Comparison of ENCODE assay signal across 25 mouse cellular contexts in genomic region chr1:23342224-23342623, GRCm38 (mm10). TPM values are rescaled to one million over a fixed set of nuclear protein-coding genes. Genes with fewer than 3 reads are reported as not detected.
DNase-seq lines count a peak whose midpoint lies in the region; ATAC-seq and TF ChIP-seq lines count a peak whose summit lies in the region.
"Had no signal": no experiment of that assay in that cellular context is flagged by ENCODE, and none has a peak within 500 bp of the region (broad histone marks: within the 10 kb centered on the region; RNA-seq: fewer than 3 reads in every experiment).

No protein-coding gene starts in this region.

- H3K4me3 ChIP-seq in midbrain, embryonic 13.5 days (replicated peaks), result no peak overlapping the region
- H3K4me3 ChIP-seq in midbrain, embryonic 11.5 days (ENCODE audit: low read depth, low read length), result no peak overlapping the region
- no peak overlapping the region for H3K4me3 ChIP-seq in neural tube, embryonic 13.5 days
- no peak overlapping the region for H3K4me3 ChIP-seq in midbrain, postnatal 0 days (ENCODE audit: low read depth, low read length)
- H3K4me3 ChIP-seq in kidney, embryonic 15.5 days (replicated peaks), result no peak overlapping the region
- H3K4me3 ChIP-seq: embryonic facial prominence, embryonic 12.5 days; embryonic facial prominence, embryonic 15.5 days; gastrocnemius, adult 2 months; hindbrain, embryonic 12.5 days had no signal

- no peaks in the 10 kb centered on the region for H3K9me3 ChIP-seq in midbrain, embryonic 13.5 days
- no peaks in the 10 kb centered on the region for H3K9me3 ChIP-seq in midbrain, embryonic 11.5 days (ENCODE audit: control insufficient read depth, low read length)
- no peaks in the 10 kb centered on the region for H3K9me3 ChIP-seq in neural tube, embryonic 13.5 days
- no peaks in the 10 kb centered on the region for H3K9me3 ChIP-seq in midbrain, postnatal 0 days (ENCODE audit: low read length)
- H3K9me3 ChIP-seq in kidney, embryonic 15.5 days (replicated peaks), result no peaks in the 10 kb centered on the region
- H3K9me3 ChIP-seq: embryonic facial prominence, embryonic 12.5 days; embryonic facial prominence, embryonic 15.5 days; G1E; hindbrain, embryonic 12.5 days had no signal

- DNase-seq in midbrain, embryonic 11.5 days (ENCODE audit: low spot score, missing footprints), result no peak
- DNase-seq in neural tube, embryonic 10.5 days (ENCODE audit: extremely low spot score, low spot score), result no peak
- DNase-seq in midbrain, postnatal 0 days (ENCODE audit: low spot score), result no peak
- no peak for DNase-seq in thymus, adult 18-20 months
- DNase-seq: adrenal gland, adult 8-10 months; adrenal gland, postnatal 25 days; B cell, adult 2 months; cerebellum, adult 2 months; cerebellum, adult 9-11 months; cerebellum, postnatal 25 days; forebrain, postnatal 0 days; gastrocnemius, adult 2 months; gastrocnemius, postnatal 14 days; heart, adult 11 months had no signal

- no peaks in the 10 kb centered on the region for H3K36me3 ChIP-seq in midbrain, embryonic 13.5 days
- H3K36me3 ChIP-seq in midbrain, embryonic 11.5 days (ENCODE audit: control insufficient read depth, insufficient read depth, low read length), result no peaks in the 10 kb centered on the region
- no peaks in the 10 kb centered on the region for H3K36me3 ChIP-seq in neural tube, embryonic 13.5 days
- no peaks in the 10 kb centered on the region for H3K36me3 ChIP-seq in midbrain, postnatal 0 days (ENCODE audit: insufficient read depth, low read length)
- no peaks in the 10 kb centered on the region for H3K36me3 ChIP-seq in kidney, embryonic 15.5 days
- H3K36me3 ChIP-seq: embryonic facial prominence, embryonic 12.5 days; embryonic facial prominence, embryonic 15.5 days; G1E; hindbrain, embryonic 12.5 days had no signal

- WGBS in midbrain, embryonic 13.5 days, result 68% methylated on average over 3 of the region's 3 CpGs
- 87% methylated on average over 3 of the region's 3 CpGs for WGBS in midbrain, embryonic 11.5 days
- WGBS in neural tube, embryonic 13.5 days, result 79% methylated on average over 3 of the region's 3 CpGs
- WGBS in midbrain, postnatal 0 days, result 69% methylated on average over 3 of the region's 3 CpGs
- 87% methylated on average over 3 of the region's 3 CpGs for WGBS in kidney, embryonic 15.5 days

- 0 out of 2 replicates have a peak, but pooled peaks have one; percentile 24 for ATAC-seq in midbrain, embryonic 13.5 days
- ATAC-seq in midbrain, embryonic 11.5 days (ENCODE audit: low FRiP score), result no peak
- no peak for ATAC-seq in neural tube, embryonic 13.5 days (ENCODE audit: low read depth)
- peak; percentile 38; the same call in 1 of the 2 replicates for ATAC-seq in midbrain, postnatal 0 days (ENCODE audit: low FRiP score)
- no peak for ATAC-seq in kidney, embryonic 15.5 days (replicated peaks; ENCODE audit: low FRiP score)
- ATAC-seq: forebrain, embryonic 14.5 days; forebrain, postnatal 0 days; hindbrain, embryonic 16.5 days had no signal

- H3K4me2 ChIP-seq in midbrain, embryonic 13.5 days (replicated peaks), result no peak overlapping the region
- H3K4me2 ChIP-seq in midbrain, embryonic 11.5 days, result no peak overlapping the region
- H3K4me2 ChIP-seq in neural tube, embryonic 13.5 days, result no peak overlapping the region
- H3K4me2 ChIP-seq in midbrain, postnatal 0 days (ENCODE audit: low read depth, low read length, poor library complexity, severe bottlenecking), result no peak overlapping the region
- no peak overlapping the region for H3K4me2 ChIP-seq in kidney, embryonic 15.5 days
- H3K4me2 ChIP-seq: embryonic facial prominence, embryonic 12.5 days; embryonic facial prominence, embryonic 15.5 days; heart, embryonic 11.5 days; hindbrain, embryonic 12.5 days had no signal

- no peak for TF ChIP-seq CTCF in midbrain, postnatal 0 days (IDR thresholded peaks at IDR 0.05)

- H3K27me3 ChIP-seq in midbrain, embryonic 13.5 days, result no peaks in the 10 kb centered on the region
- H3K27me3 ChIP-seq in midbrain, embryonic 11.5 days (ENCODE audit: control insufficient read depth, insufficient read depth, low read length), result no peaks in the 10 kb centered on the region
- no peaks in the 10 kb centered on the region for H3K27me3 ChIP-seq in neural tube, embryonic 13.5 days
- H3K27me3 ChIP-seq in midbrain, postnatal 0 days (ENCODE audit: insufficient read depth, low read length), result no peaks in the 10 kb centered on the region
- H3K27me3 ChIP-seq in kidney, embryonic 15.5 days, result no peaks in the 10 kb centered on the region
- H3K27me3 ChIP-seq: CH12.LX; embryonic facial prominence, embryonic 12.5 days; embryonic facial prominence, embryonic 15.5 days; hindbrain, embryonic 12.5 days had no signal

- no peak overlapping the region for H3K9ac ChIP-seq in midbrain, embryonic 13.5 days (replicated peaks)
- no peak overlapping the region for H3K9ac ChIP-seq in midbrain, embryonic 11.5 days (ENCODE audit: low read length)
- H3K9ac ChIP-seq in neural tube, embryonic 13.5 days, result no peak overlapping the region
- no peak overlapping the region for H3K9ac ChIP-seq in midbrain, postnatal 0 days (replicated peaks; ENCODE audit: low read length, poor library complexity, severe bottlenecking)
- H3K9ac ChIP-seq in kidney, embryonic 15.5 days, result no peak overlapping the region
- H3K9ac ChIP-seq: embryonic facial prominence, embryonic 12.5 days; embryonic facial prominence, embryonic 15.5 days; forebrain, postnatal 0 days; hindbrain, embryonic 12.5 days had no signal

- H3K4me1 ChIP-seq in midbrain, embryonic 13.5 days (replicated peaks), result 0 out of 2 replicates have a peak, but pooled peaks cover 3% of the 10 kb centered on the region
- no peaks in the 10 kb centered on the region for H3K4me1 ChIP-seq in midbrain, embryonic 11.5 days (ENCODE audit: control insufficient read depth, insufficient read depth, low read length)
- 0 out of 2 replicates have a peak, but pooled peaks cover 10% of the 10 kb centered on the region for H3K4me1 ChIP-seq in neural tube, embryonic 13.5 days (replicated peaks)
- H3K4me1 ChIP-seq in midbrain, postnatal 0 days (ENCODE audit: insufficient read depth, low read length), result no peaks in the 10 kb centered on the region
- no peaks in the 10 kb centered on the region for H3K4me1 ChIP-seq in kidney, embryonic 15.5 days
- H3K4me1 ChIP-seq: embryonic facial prominence, embryonic 12.5 days; embryonic facial prominence, embryonic 15.5 days; hindbrain, embryonic 12.5 days had no signal

- H3K27ac ChIP-seq in midbrain, embryonic 13.5 days, result no peak overlapping the region
- no peak overlapping the region for H3K27ac ChIP-seq in midbrain, embryonic 11.5 days (ENCODE audit: low read depth, low read length)
- H3K27ac ChIP-seq in neural tube, embryonic 13.5 days (replicated peaks), result peak overlapping the region; percentile 13; the same call in 1 of the 2 replicates
- no peak overlapping the region for H3K27ac ChIP-seq in midbrain, postnatal 0 days (ENCODE audit: low read depth, low read length)
- no peak overlapping the region for H3K27ac ChIP-seq in kidney, embryonic 15.5 days
- H3K27ac ChIP-seq: embryonic facial prominence, embryonic 12.5 days; embryonic facial prominence, embryonic 15.5 days; gastrocnemius, adult 2 months; hindbrain, embryonic 12.5 days had no signal

RNA-seq across cellular contexts. Expression of gene Ogfrl1, which starts 55.3 kb away (rescaled TPM):
- polyA plus RNA-seq in midbrain, embryonic 13.5 days (2015; fragmentation: Nextera tagmentation; extraction: Ambion mirVana), result 5.9 and 7.8 TPM in 2 replicates
- polyA plus RNA-seq in midbrain, embryonic 11.5 days (2014; fragmentation: Nextera tagmentation; extraction: Ambion mirVana), result 11.5 and 12.1 TPM in 2 replicates
- polyA plus RNA-seq in neural tube, embryonic 13.5 days (2015; fragmentation: Nextera tagmentation; extraction: Ambion mirVana), result 22.5 and 25.4 TPM in 2 replicates
- 20.0 and 21.6 TPM in 2 replicates for total RNA-seq in midbrain, postnatal 0 days (2014; rRNA removed)
- 11.6 and 17.8 TPM in 2 replicates for polyA plus RNA-seq in midbrain, postnatal 0 days (2015; fragmentation: Nextera tagmentation; extraction: Ambion mirVana)
- polyA plus RNA-seq in kidney, embryonic 15.5 days (2015; fragmentation: Nextera tagmentation; extraction: Ambion mirVana), result 14.6 and 16.1 TPM in 2 replicates
- total RNA-seq: CH12.LX had no signal

Comparison
In these comparisons a context has a peak if more than half of its experiments do, and no peak if none do; other contexts are left out.
1. ATAC-seq: peak in midbrain, embryonic 13.5 days (single experiment) and midbrain, postnatal 0 days (single experiment); none in midbrain, embryonic 11.5 days (single experiment), neural tube, embryonic 13.5 days (single experiment) and kidney, embryonic 15.5 days (single experiment).